Mouse (Mus musculus) midbrain, embryonic 15.5 days (tissue): ENCODE measurements around the gene Tlr11. TPM values are rescaled to one million over a fixed set of nuclear protein-coding genes. Genes with fewer than 3 reads are reported as not detected.

ENCODE experiments used
- ATAC-seq: fragments of 200-750 bp; cut with Nextera tagmentation; replicated peaks from 2 replicates; pipeline ENCODE4 v1.8.0; 2017; ENCODE audit warnings: moderate TSS enrichment
- H3K27ac ChIP-seq: fragments of 300-500 bp; sonication (generic); 2 replicates; pipeline ENCODE4 v1.5.1; 2015; ENCODE audit warnings: mild to moderate bottlenecking, inconsistent platforms
- H3K27me3 ChIP-seq: fragments of 300-500 bp; sonication (generic); replicated peaks from 2 replicates; pipeline ENCODE4 v1.6.1; 2015; ENCODE audit warnings: inconsistent platforms
- H3K36me3 ChIP-seq: fragments of 300-500 bp; sonication (generic); replicated peaks from 2 replicates; pipeline ENCODE4 v1.6.1; 2015; ENCODE audit warnings: inconsistent platforms
- H3K4me1 ChIP-seq: fragments of 300-500 bp; sonication (generic); 2 replicates; pipeline ENCODE4 v1.6.1; 2015; ENCODE audit warnings: inconsistent platforms
- H3K4me2 ChIP-seq: fragments of 300-500 bp; sonication (generic); 2 replicates; pipeline ENCODE4 v1.6.1; 2015; ENCODE audit warnings: inconsistent platforms, mild to moderate bottlenecking, moderate library complexity
- H3K4me3 ChIP-seq: fragments of 300-500 bp; sonication (generic); 2 replicates; pipeline ENCODE4 v1.5.1; 2015; ENCODE audit warnings: mild to moderate bottlenecking, inconsistent platforms
- H3K9ac ChIP-seq: fragments of 300-500 bp; sonication (generic); 2 replicates; pipeline ENCODE4 v1.6.1; 2015; ENCODE audit warnings: mild to moderate bottlenecking, inconsistent platforms
- H3K9me3 ChIP-seq: fragments of 300-500 bp; sonication (generic); 2 replicates; pipeline ENCODE4 v1.6.1; 2016; ENCODE audit warnings: inconsistent platforms
- WGBS: fragments of 180-500 bp; shearing (Covaris S2); methylation state at CpG from one replicate; pipeline ENCODE4 v1.1.7; 2015; ENCODE audit warnings: mixed read lengths; 5-methylcytosine and 5-hydroxymethylcytosine counted together
- polyA plus RNA-seq: library from polyadenylated mRNA; unstranded; fragments of >200 nt; fragmentation: Nextera tagmentation; extraction: Ambion mirVana; gene quantifications from 2 replicates; pipeline ENCODE4 v1.2.1, GENCODE M21; 2015

Gene Tlr11
- polyA plus RNA-seq: not detected in 2 replicates

DNA sequence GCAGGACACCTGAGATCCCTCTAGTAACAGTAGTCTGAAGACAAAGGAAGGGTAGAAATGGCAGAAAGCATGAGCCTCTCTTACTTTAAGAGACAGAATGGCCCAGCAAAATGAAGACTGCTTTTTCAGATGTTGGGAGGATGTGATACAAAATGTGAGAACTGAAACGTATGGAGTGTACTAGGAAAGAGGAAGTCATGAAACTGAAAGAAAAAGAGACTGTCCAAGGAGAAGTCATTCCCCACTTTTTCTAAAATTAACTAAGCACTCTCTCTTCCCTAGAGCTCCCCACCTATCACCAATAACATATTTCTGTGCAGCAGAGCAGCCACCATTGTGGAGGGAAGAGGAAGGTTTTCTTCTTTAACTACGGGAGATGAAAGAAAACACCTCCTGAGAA, at the start of gene Tlr11:
Tlr11 (plus strand) TSS at position 322 of the 400 bp plus-strand sequence.
- no peaks in the 10 kb centered on the region for H3K9me3 ChIP-seq
- no peak within 1 kb of the TSS for H3K4me2 ChIP-seq
- 88% methylated on average over 2 of the region's 2 CpGs for WGBS
- H3K27me3 ChIP-seq: no peaks in the 10 kb centered on the region
- no peaks in the 10 kb centered on the region for H3K4me1 ChIP-seq
- no peak within 1 kb of the TSS for H3K27ac ChIP-seq
- no peak within 1 kb of the TSS for H3K4me3 ChIP-seq
- no peak within 1 kb of the TSS for H3K9ac ChIP-seq
- no peaks in the 10 kb centered on the region for H3K36me3 ChIP-seq
- ATAC-seq: no peak

DNA sequence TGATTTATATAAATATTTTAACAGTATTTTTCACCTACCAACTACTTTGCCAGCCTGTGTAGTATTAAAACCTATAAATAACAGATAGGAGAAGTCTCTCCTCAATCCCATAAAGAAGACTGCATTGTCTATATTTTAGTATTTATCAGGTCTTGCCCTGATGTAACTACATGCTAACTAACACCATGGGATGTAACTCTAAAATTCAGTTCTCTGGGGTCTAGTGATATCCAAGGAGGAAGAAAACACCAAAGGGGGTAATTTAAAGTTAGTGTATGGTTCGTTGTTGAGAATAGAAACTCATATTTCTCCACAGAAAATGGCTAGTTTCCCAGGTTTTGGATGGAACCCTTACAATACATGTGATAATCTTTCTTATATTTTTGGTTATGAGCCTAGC, 31.1 kb upstream of the Tlr11 start, which contains the start of gene Olfr734:
Olfr734 (minus strand) TSS at position 101 of the 400 bp plus-strand sequence.
- WGBS: 75% methylated on average over 1 of the region's 1 CpGs
- Histone ChIP-seq H3K4me2 (no peak within 1 kb of the TSS), H3K27ac (no peak within 1 kb of the TSS), H3K9ac (no peak within 1 kb of the TSS), H3K4me3 (no peak within 1 kb of the TSS), H3K9me3 (no peaks in the 10 kb centered on the region), H3K27me3 (no peaks in the 10 kb centered on the region), H3K4me1 (no peaks in the 10 kb centered on the region), H3K36me3 (no peaks in the 10 kb centered on the region)
- ATAC-seq: no peak

DNA sequence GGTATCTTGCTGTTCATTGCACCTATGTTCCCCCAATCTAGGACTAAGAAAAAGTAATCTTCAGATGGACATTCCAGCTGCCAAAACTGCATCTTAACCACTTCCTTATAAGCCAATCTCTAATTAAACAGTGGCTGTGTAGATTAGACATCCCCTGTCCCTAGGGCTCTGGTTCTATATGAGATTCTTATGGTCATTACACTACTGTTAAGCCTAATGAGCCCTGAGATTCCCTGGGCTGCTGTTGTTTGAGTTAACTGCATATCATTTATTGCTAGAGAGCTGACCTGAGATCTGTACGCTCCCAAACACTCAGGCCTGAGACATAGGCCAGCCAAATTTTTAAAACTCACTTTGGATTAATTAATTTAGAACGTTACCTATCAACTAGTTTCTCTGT, 8.9 kb upstream of the Tlr11 start, which contains the start of gene Olfr735:
Olfr735 (minus strand) TSS at position 77 of the 400 bp plus-strand sequence.
- Histone ChIP-seq H3K4me2 (no peak within 1 kb of the TSS), H3K4me1 (no peaks in the 10 kb centered on the region), H3K4me3 (no peak within 1 kb of the TSS), H3K9me3 (no peaks in the 10 kb centered on the region), H3K27ac (no peak within 1 kb of the TSS), H3K9ac (no peak within 1 kb of the TSS), H3K36me3 (no peaks in the 10 kb centered on the region), H3K27me3 (no peaks in the 10 kb centered on the region)
- 90% methylated on average over 2 of the region's 2 CpGs for WGBS
- ATAC-seq: no peak

DNA sequence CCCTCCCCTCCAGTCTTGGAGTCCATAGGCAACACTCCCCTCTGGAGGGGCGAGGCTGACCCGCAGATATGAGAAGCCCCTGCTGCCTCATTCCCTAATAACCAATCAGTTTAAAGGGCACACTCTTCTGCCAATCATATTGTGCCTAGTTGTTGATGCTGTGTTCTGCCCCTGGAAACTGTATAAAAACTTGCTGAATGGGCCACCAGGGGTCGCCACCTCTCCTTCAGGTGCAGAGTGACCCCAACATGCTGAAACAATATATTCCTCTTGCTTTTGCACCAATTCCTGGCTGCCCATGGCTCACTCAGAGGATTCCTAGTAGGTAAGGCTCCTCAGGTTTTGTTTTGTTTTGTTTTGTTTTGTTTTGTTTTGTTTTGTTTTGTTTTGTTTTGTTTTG, 5.3 kb upstream of the Tlr11 start:
- no peak overlapping the region for H3K4me2 ChIP-seq
- H3K9ac ChIP-seq: no peak overlapping the region
- 44% methylated on average over 3 of the region's 3 CpGs for WGBS
- H3K4me1 ChIP-seq: no peaks in the 10 kb centered on the region
- ATAC-seq: no peak
- H3K9me3 ChIP-seq: no peaks in the 10 kb centered on the region
- no peak overlapping the region for H3K4me3 ChIP-seq
- no peaks in the 10 kb centered on the region for H3K27me3 ChIP-seq
- no peaks in the 10 kb centered on the region for H3K36me3 ChIP-seq
- no peak overlapping the region for H3K27ac ChIP-seq

DNA sequence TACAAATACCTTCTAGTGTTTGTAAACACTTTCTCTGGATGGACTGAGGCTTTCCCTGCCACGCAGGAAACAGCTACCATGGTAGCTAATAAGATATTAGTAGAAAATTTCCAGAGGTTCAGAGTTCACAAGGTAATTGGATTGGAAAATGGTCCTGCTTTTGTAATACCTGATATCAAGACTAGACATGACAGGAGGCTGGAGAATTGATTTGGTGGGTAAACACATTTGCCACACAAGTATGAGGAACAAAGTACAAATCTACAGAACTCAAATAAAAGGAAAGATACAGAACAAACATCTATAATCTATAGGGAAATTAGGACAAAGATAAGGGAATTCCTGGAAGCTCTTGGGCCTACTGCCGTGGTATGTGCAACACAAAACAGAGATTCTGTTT, 989 bp upstream of the Tlr11 start:
- Histone ChIP-seq H3K4me1 (no peaks in the 10 kb centered on the region), H3K36me3 (no peaks in the 10 kb centered on the region), H3K4me2 (no peak overlapping the region), H3K9me3 (no peaks in the 10 kb centered on the region), H3K27ac (no peak overlapping the region), H3K4me3 (no peak overlapping the region), H3K9ac (no peak overlapping the region), H3K27me3 (no peaks in the 10 kb centered on the region)
- WGBS: 83% methylated on average over 2 of the region's 2 CpGs
- ATAC-seq: no peak

DNA sequence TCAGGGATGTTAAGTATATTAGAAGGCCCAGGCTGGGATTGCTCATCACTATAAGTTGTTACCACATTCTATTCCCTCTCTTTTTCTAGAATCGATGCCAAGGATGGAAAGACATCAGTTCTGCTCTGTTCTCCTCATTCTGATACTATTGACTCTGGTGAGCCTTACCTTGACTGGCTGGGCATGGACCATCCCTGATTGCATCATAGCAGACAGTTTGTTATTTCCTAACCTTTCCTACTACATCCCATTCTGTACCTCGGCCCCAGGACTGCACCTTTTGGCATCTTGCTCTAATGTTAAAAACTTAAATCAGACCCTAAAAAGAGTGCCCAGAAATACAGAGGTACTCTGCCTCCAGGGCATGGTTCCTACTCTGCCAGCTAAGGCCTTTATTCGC, 2.8 kb downstream of the Tlr11 start:
- H3K4me1 ChIP-seq: no peaks in the 10 kb centered on the region
- no peaks in the 10 kb centered on the region for H3K36me3 ChIP-seq
- ATAC-seq: no peak
- H3K9me3 ChIP-seq: no peaks in the 10 kb centered on the region
- H3K27me3 ChIP-seq: no peaks in the 10 kb centered on the region
- no peak overlapping the region for H3K27ac ChIP-seq
- 91% methylated on average over 3 of the region's 3 CpGs for WGBS
- H3K9ac ChIP-seq: no peak overlapping the region
- H3K4me2 ChIP-seq: no peak overlapping the region
- H3K4me3 ChIP-seq: no peak overlapping the region

DNA sequence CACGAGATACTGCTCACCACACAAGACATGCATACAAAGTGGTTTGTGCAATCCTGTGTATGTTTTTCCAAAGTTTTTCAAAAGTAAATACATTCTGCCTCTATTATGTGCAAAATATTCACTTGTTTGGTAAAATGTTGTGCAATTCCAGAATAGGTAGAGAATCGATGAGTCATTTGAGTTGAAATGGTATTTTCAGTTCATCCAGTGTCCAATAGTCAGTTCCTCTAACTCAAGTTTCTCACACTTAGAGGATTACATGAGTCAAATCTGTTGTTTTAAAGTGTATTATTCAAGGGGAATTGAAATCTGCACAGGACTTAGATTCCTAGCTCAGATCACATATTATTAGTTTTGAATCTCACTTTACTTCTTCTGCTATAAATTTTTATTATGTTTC, 5.8 kb downstream of the Tlr11 start:
- no peak for ATAC-seq
- WGBS: 81% methylated on average over 2 of the region's 2 CpGs

DNA sequence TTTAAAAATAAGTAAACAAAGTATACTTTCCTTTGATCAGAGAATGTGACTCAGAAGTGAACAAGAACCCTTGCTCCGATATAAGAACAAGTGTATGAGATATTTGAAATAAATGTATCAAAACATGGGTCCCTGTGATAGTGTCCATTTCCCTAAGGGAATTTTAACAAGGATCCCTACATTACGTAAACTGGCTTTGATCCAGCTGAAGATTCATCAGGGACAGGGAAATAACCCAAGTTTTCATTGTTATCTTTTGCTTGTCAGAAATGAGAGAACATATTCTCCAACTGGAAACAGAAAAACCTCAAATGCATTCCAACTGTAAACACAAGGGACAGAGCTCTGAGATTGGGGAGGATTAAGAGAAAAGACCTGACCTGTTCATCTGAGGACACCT, 23.1 kb downstream of the Tlr11 start, which contains the start of gene Olfr736:
Olfr736 (plus strand) TSS at position 301 of the 400 bp plus-strand sequence.
- Histone ChIP-seq H3K4me3 (no peak within 1 kb of the TSS), H3K4me2 (no peak within 1 kb of the TSS), H3K4me1 (no peaks in the 10 kb centered on the region), H3K27me3 (no peaks in the 10 kb centered on the region), H3K9ac (no peak within 1 kb of the TSS), H3K9me3 (no peaks in the 10 kb centered on the region), H3K36me3 (no peaks in the 10 kb centered on the region), H3K27ac (no peak within 1 kb of the TSS)
- 90% methylated on average over 2 of the region's 2 CpGs for WGBS
- ATAC-seq: no peak

More for the DNA sequence above, 5.8 kb downstream of the Tlr11 start:
- no peak overlapping the region for H3K4me3 ChIP-seq
- no peak overlapping the region for H3K4me2 ChIP-seq
- no peak overlapping the region for H3K27ac ChIP-seq
- no peaks in the 10 kb centered on the region for H3K4me1 ChIP-seq
- no peaks in the 10 kb centered on the region for H3K9me3 ChIP-seq
- H3K9ac ChIP-seq: no peak overlapping the region
- H3K36me3 ChIP-seq: no peaks in the 10 kb centered on the region
- H3K27me3 ChIP-seq: no peaks in the 10 kb centered on the region

DNA sequence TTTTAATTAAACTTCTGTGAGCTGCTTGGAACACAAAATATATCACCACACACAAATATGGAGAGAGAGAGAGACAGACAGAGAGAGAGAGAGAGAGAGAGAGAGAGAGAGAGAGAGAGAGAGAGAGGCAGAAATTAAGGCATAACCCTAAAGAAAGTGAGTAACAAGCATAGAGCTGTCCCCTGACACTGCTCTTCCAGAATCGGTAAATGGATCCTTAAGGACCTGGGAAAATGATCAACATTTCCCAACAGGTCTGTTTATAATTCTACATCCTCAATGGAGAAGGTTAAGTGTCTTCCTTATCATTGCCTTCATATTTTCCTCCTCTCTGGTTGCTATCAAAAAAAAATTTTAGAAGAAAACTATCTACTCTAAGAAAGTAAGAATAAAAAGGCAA, 49.6 kb downstream of the Tlr11 start, which contains the start of gene Olfr738:
Olfr738 (plus strand) TSS at position 301 of the 400 bp plus-strand sequence.
- Histone ChIP-seq H3K9ac (no peak within 1 kb of the TSS), H3K4me2 (no peak within 1 kb of the TSS), H3K27me3 (no peaks in the 10 kb centered on the region), H3K4me1 (no peaks in the 10 kb centered on the region), H3K4me3 (no peak within 1 kb of the TSS), H3K27ac (no peak within 1 kb of the TSS), H3K36me3 (no peaks in the 10 kb centered on the region), H3K9me3 (no peaks in the 10 kb centered on the region)
- ATAC-seq: no peak
- 88% methylated on average over 1 of the region's 1 CpGs for WGBS

Other genes with a start within 250 kb of the Tlr11 start
- not detected in 2 replicates for gene Olfr727, start 234.7 kb upstream of the Tlr11 start, polyA plus RNA-seq
- not detected in 2 replicates for gene Olfr728, start 215.2 kb upstream of the Tlr11 start, polyA plus RNA-seq
- not detected in 2 replicates for gene Olfr729, start 205.0 kb upstream of the Tlr11 start, polyA plus RNA-seq
- not detected in 2 replicates for gene Olfr730, start 169.7 kb upstream of the Tlr11 start, polyA plus RNA-seq
- not detected in 2 replicates for gene Olfr731, start 116.0 kb upstream of the Tlr11 start, polyA plus RNA-seq
- not detected in 2 replicates for gene Olfr732, start 73.7 kb upstream of the Tlr11 start, polyA plus RNA-seq
- gene Olfr733, start 56.4 kb upstream of the Tlr11 start, polyA plus RNA-seq: not detected in 2 replicates
- gene Olfr734, start 31.2 kb upstream of the Tlr11 start, polyA plus RNA-seq: not detected in 2 replicates
- not detected in 2 replicates for gene Olfr735, start 9.0 kb upstream of the Tlr11 start, polyA plus RNA-seq
- not detected in 2 replicates for gene Olfr736, start 23.2 kb downstream of the Tlr11 start, polyA plus RNA-seq
- not detected in 2 replicates for gene Olfr738, start 49.7 kb downstream of the Tlr11 start, polyA plus RNA-seq
- gene Olfr739, start 60.7 kb downstream of the Tlr11 start, polyA plus RNA-seq: not detected in 2 replicates
- not detected in 2 replicates for gene Olfr740, start 87.6 kb downstream of the Tlr11 start, polyA plus RNA-seq
- gene Olfr741, start 114.8 kb downstream of the Tlr11 start, polyA plus RNA-seq: not detected in 2 replicates
- not detected in 2 replicates for gene Olfr742, start 145.7 kb downstream of the Tlr11 start, polyA plus RNA-seq
- gene Olfr743, start 163.9 kb downstream of the Tlr11 start, polyA plus RNA-seq: not detected in 2 replicates